Mouse (Mus musculus) adipose tissue, adult 10 weeks (tissue): ENCODE data around the gene Tmed5. TPM values are rescaled to one million over a fixed set of nuclear protein-coding genes. Genes with fewer than 3 reads are reported as not detected.

Source experiments
- polyA plus RNA-seq: library from polyadenylated mRNA; stranded (reverse); fragments of 350-450 nt; fragmentation: Illumina TruSeq; extraction: RNeasy Lipid Tissue Mini Kit (QIAGEN cat#74804); gene quantifications from one replicate; pipeline ENCODE4 v1.2.3, GENCODE M21; 2014; ENCODE audit warnings: low read depth, low replicate concordance

Gene Tmed5
- 30.8 TPM for polyA plus RNA-seq

GRCm38 (mm10) chr5:108132441-108133243 is at the start of gene Tmed5, which contains the start of gene Ccdc18:
Gene Tmed5 (minus strand): TSS chr5:108132620.
Gene Ccdc18 (plus strand): TSS chr5:108132875.

GRCm38 (mm10) chr5:108065465-108066411 is 66.7 kb downstream of the Tmed5 start, which contains the start of gene Mtf2:
Gene Mtf2 (plus strand): TSS chr5:108065674.

Other genes with a start within 250 kb of the Tmed5 start
- 508 TPM for gene Rpl5, start 232.1 kb downstream of the Tmed5 start, polyA plus RNA-seq
- gene Fam69a, start 145.5 kb downstream of the Tmed5 start, polyA plus RNA-seq = 21.2 TPM
- gene Mtf2, start 66.9 kb downstream of the Tmed5 start, polyA plus RNA-seq = 15.4 TPM
- gene Ccdc18, start 255 bp upstream of the Tmed5 start, polyA plus RNA-seq = 0.45 TPM
- gene Dr1, start 136.3 kb upstream of the Tmed5 start, polyA plus RNA-seq = 23.2 TPM
- gene Pigg, start 180.0 kb upstream of the Tmed5 start, polyA plus RNA-seq = 11.9 TPM
- 1.7 TPM for gene Gm42517, start 235.3 kb upstream of the Tmed5 start, polyA plus RNA-seq